Mouse (Mus musculus) liver, adult 2 months (tissue): Measurements from ENCODE around the gene Fkbp1a.

Experiments
- CTCF ChIP-seq: fragments of 200-500 bp; IDR thresholded peaks from 2 replicates; pipeline ENCODE4 v1.5.1; 2011; ENCODE audit warnings: low read depth, low read length, control low read depth
- POLR2A ChIP-seq: fragments of 200-500 bp; IDR thresholded peaks from 2 replicates; pipeline ENCODE4 v1.6.1; 2011; ENCODE audit warnings: low read length, control low read depth; ENCODE audit not compliant: insufficient read depth; ENCODE audit errors: extremely low read depth

- TF ChIP-seq CTCF, result no peak
- no peak for TF ChIP-seq POLR2A
Observed at GRCm38 (mm10) chr2:151512199-151512598, 30.1 kb upstream of the Fkbp1a start.
